Mouse (Mus musculus): ENCODE results near the gene Lrp6.

DNA sequence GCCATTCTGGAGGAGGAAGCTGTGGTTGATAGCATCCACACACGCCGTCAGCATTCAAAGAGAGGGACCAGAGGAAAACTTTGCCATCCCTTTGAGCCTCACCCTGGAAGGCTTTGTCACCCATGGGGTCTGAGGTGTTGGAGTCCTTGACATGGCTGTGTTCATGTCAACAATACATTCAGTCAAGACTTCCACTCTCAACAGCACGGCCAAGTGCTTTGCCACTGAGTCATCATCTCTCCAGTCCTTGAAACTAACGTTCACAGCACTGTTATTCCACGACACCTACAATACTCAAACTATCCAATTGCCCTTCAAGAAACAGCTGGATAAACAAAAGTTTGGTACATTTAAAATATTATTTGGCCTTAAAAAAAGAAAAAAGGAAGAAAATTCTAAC, 124.5 kb downstream of the Lrp6 start:
- TF ChIP-seq POLR2A (IDR thresholded peaks at IDR 0.05; ENCODE audit: insufficient read depth, low read depth, low read length) (no peak), CTCF (IDR thresholded peaks at IDR 0.05) (no peak)
